Comparison of ENCODE assay signal across 20 mouse cellular contexts in the genomic region with DNA sequence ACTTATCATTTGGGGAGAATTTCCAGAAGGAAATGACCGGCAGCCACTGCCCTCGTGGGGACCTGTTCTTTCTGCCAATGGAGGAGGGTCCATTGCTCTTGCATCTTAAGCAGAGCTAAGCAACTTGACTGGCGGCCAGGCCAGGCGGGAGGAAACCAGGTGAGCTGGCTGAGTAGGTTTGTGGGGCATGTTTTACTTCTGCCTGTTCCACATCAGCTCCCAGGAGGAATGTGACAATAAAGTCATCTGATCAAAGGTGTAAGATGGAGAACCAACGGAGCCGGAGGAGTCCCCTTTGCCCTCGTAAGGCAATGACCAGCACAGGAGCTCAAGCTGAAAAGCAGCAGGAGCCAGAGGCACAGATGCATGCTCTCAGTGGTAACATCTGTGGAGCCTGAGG. TPM values are rescaled to one million over a fixed set of nuclear protein-coding genes. Genes with fewer than 3 reads are reported as not detected.
DNase-seq lines count a peak whose midpoint lies in the region; ATAC-seq and TF ChIP-seq lines count a peak whose summit lies in the region.
"Had no signal": no experiment of that assay in that cellular context is flagged by ENCODE, and none has a peak within 500 bp of the region (broad histone marks: within the 10 kb centered on the region; RNA-seq: fewer than 3 reads in every experiment).

No protein-coding gene starts in this region.

- peak overlapping the region; percentile 29; the same call in 1 of the 2 replicates for H3K27ac ChIP-seq in midbrain, embryonic 10.5 days (replicated peaks)
- H3K27ac ChIP-seq in midbrain, postnatal 0 days (ENCODE audit: low read depth, low read length), result no peak overlapping the region
- no peak overlapping the region for H3K27ac ChIP-seq in embryonic facial prominence, embryonic 10.5 days (replicated peaks)
- H3K27ac ChIP-seq: forebrain, embryonic 10.5 days; layer of hippocampus, adult 2 months; limb, embryonic 13.5 days; liver, embryonic 14.5 days; neural tube, embryonic 13.5 days had no signal

- H3K9ac ChIP-seq in midbrain, postnatal 0 days (replicated peaks; ENCODE audit: low read length, poor library complexity, severe bottlenecking), result no peak overlapping the region
- H3K9ac ChIP-seq: embryonic facial prominence, embryonic 15.5 days; limb, embryonic 13.5 days; liver, embryonic 14.5 days; neural tube, embryonic 13.5 days had no signal

- no peaks in the 10 kb centered on the region for H3K36me3 ChIP-seq in midbrain, embryonic 10.5 days
- H3K36me3 ChIP-seq in midbrain, postnatal 0 days (ENCODE audit: insufficient read depth, low read length), result no peaks in the 10 kb centered on the region
- H3K36me3 ChIP-seq in embryonic facial prominence, embryonic 10.5 days (replicated peaks), result no peaks in the 10 kb centered on the region
- H3K36me3 ChIP-seq: embryonic facial prominence, embryonic 15.5 days; forebrain, embryonic 10.5 days; limb, embryonic 13.5 days; neural tube, embryonic 13.5 days had no signal

- H3K27me3 ChIP-seq in midbrain, embryonic 10.5 days (ENCODE audit: low read depth, poor library complexity, severe bottlenecking), result peaks cover 28% of the 10 kb centered on the region
- H3K27me3 ChIP-seq in midbrain, postnatal 0 days (ENCODE audit: insufficient read depth, low read length), result no peaks in the 10 kb centered on the region
- peaks cover 12% of the 10 kb centered on the region for H3K27me3 ChIP-seq in embryonic facial prominence, embryonic 10.5 days (replicated peaks; ENCODE audit: low read depth, poor library complexity, severe bottlenecking)
- H3K27me3 ChIP-seq: CH12.LX; embryonic facial prominence, embryonic 15.5 days; neural tube, embryonic 13.5 days had no signal

- H3K4me1 ChIP-seq in midbrain, embryonic 10.5 days, result peaks cover 38% of the 10 kb centered on the region
- H3K4me1 ChIP-seq in midbrain, postnatal 0 days (ENCODE audit: insufficient read depth, low read length), result no peaks in the 10 kb centered on the region
- H3K4me1 ChIP-seq in embryonic facial prominence, embryonic 10.5 days, result peaks cover 34% of the 10 kb centered on the region

- no peak overlapping the region for H3K4me3 ChIP-seq in midbrain, embryonic 10.5 days
- no peak overlapping the region for H3K4me3 ChIP-seq in midbrain, postnatal 0 days (ENCODE audit: low read depth, low read length)
- no peak overlapping the region for H3K4me3 ChIP-seq in embryonic facial prominence, embryonic 10.5 days
- H3K4me3 ChIP-seq: embryonic facial prominence, embryonic 15.5 days; forebrain, embryonic 10.5 days; layer of hippocampus, adult 2 months; limb, embryonic 13.5 days; megakaryocyte, embryonic 14.5 days; neural tube, embryonic 13.5 days had no signal

- no peak for TF ChIP-seq CTCF in midbrain, postnatal 0 days (IDR thresholded peaks at IDR 0.05)

- H3K4me2 ChIP-seq in midbrain, postnatal 0 days (ENCODE audit: low read depth, low read length, poor library complexity, severe bottlenecking), result no peak overlapping the region
- H3K4me2 ChIP-seq: embryonic facial prominence, embryonic 15.5 days; limb, embryonic 13.5 days; neural tube, embryonic 13.5 days had no signal

- intact Hi-C loops in gastrocnemius, postnatal 36 days (cut with DNase I), result loop anchor here (10.0 kb wide), 1 partner anchor 563 kb away; no protein-coding TSS in a partner anchor

- ATAC-seq in midbrain, postnatal 0 days (ENCODE audit: low FRiP score), result no peak
- ATAC-seq: lung, postnatal 0 days had no signal

- H3K9me3 ChIP-seq in midbrain, embryonic 10.5 days (replicated peaks), result no peaks in the 10 kb centered on the region
- no peaks in the 10 kb centered on the region for H3K9me3 ChIP-seq in midbrain, postnatal 0 days (ENCODE audit: low read length)
- no peaks in the 10 kb centered on the region for H3K9me3 ChIP-seq in embryonic facial prominence, embryonic 10.5 days
- H3K9me3 ChIP-seq: embryonic facial prominence, embryonic 15.5 days; forebrain, embryonic 10.5 days; limb, embryonic 13.5 days; megakaryocyte, embryonic 14.5 days; neural tube, embryonic 13.5 days had no signal

- no peak for DNase-seq in midbrain, embryonic 10.5 days (ENCODE audit: low spot score)
- no peak for DNase-seq in midbrain, postnatal 0 days (ENCODE audit: low spot score)
- peak; percentile 45 for DNase-seq in embryonic facial prominence, embryonic 10.5 days (ENCODE audit: low spot score)
- peak; percentile 90 for DNase-seq in kidney, adult 9 months
- DNase-seq in kidney, postnatal 36 days, result peak; percentile 87
- DNase-seq in c-Kit-positive CD71-positive TER-119-positive erythroid progenitor cells, embryonic 14.5 days (ENCODE audit: low spot score), result no peak
- DNase-seq in gastrocnemius, postnatal 36 days, result no peak
- DNase-seq: adrenal gland, adult 8-10 months; cerebellum, adult 2 months; gastrocnemius, postnatal 10 days had no signal

- WGBS in midbrain, embryonic 10.5 days, result 73% methylated on average over 7 of the region's 7 CpGs
- 65% methylated on average over 7 of the region's 7 CpGs for WGBS in midbrain, postnatal 0 days
- WGBS in embryonic facial prominence, embryonic 10.5 days, result 68% methylated on average over 7 of the region's 7 CpGs

RNA-seq across cellular contexts. Expression of gene Trim2, which starts 35.1 kb away (rescaled TPM):
- 81.7 and 116 TPM in 2 replicates for polyA plus RNA-seq in midbrain, embryonic 10.5 days (2016; fragmentation: Nextera tagmentation; extraction: Ambion mirVana)
- total RNA-seq in midbrain, postnatal 0 days (2014; rRNA removed), result 269 and 291 TPM in 2 replicates
- 132 and 149 TPM in 2 replicates for polyA plus RNA-seq in midbrain, postnatal 0 days (2015; fragmentation: Nextera tagmentation; extraction: Ambion mirVana)
- polyA plus RNA-seq in embryonic facial prominence, embryonic 10.5 days (2016; fragmentation: Nextera tagmentation; extraction: Ambion mirVana), result 31.0 and 31.3 TPM in 2 replicates
- 1 to 10 TPM; 2.7 to 3.3 TPM for total RNA-seq in gastrocnemius, postnatal 36 days (2021)
- total RNA-seq: monocyte, adult 5-6 weeks had no signal

Comparison
In these comparisons a context has a peak if more than half of its experiments do, and no peak if none do; other contexts are left out.
1. DNase-seq: peak in embryonic facial prominence, embryonic 10.5 days (single experiment), kidney, adult 9 months (single experiment) and kidney, postnatal 36 days (2 of 2); none in midbrain, embryonic 10.5 days (single experiment), midbrain, postnatal 0 days (single experiment), c-Kit-positive CD71-positive TER-119-positive erythroid progenitor cells, embryonic 14.5 days (single experiment) and gastrocnemius, postnatal 36 days (0 of 2).